Mouse (Mus musculus) liver, embryonic 14.5 days (tissue): ENCODE data around the gene Fam98b. TPM values are rescaled to one million over a fixed set of nuclear protein-coding genes. Genes with fewer than 3 reads are reported as not detected.

Source experiments
- ATAC-seq: fragments of 200-750 bp; cut with Nextera tagmentation; 2 replicates; pipeline ENCODE4 v1.8.0; 2017; ENCODE audit warnings: moderate number of reproducible peaks, mild to moderate bottlenecking, moderate library complexity; ENCODE audit not compliant: insufficient read depth
- DNase-seq, 3 experiments: peaks; one replicate each; pipeline ENCODE4 v3.0.0-alpha.2; 2012 to 2013; ENCODE audit warnings: low read depth in 3 of 3, low spot score in 3 of 3
- H3K27ac ChIP-seq: fragments of 300-500 bp; sonication (generic); 2 replicates; pipeline ENCODE4 v1.5.1; 2014; ENCODE audit warnings: moderate library complexity, mild to moderate bottlenecking, control low read depth, inconsistent platforms
- H3K27me3 ChIP-seq: fragments of 300-500 bp; sonication (generic); 2 replicates; pipeline ENCODE4 v1.6.1; 2014; ENCODE audit warnings: mild to moderate bottlenecking, low read length, moderate library complexity; ENCODE audit not compliant: control insufficient read depth, insufficient read depth
- H3K36me3 ChIP-seq: fragments of 300-500 bp; sonication (generic); replicated peaks from 2 replicates; pipeline ENCODE4 v1.6.1; 2014; ENCODE audit warnings: low read depth; ENCODE audit not compliant: control insufficient read depth, insufficient read depth
- H3K4me1 ChIP-seq, 2 experiments: fragments of 200-500 bp in 1 of 2; fragments of 300-500 bp in 1 of 2; sonication (generic) in 1 of 2; replicated peaks; 2 replicates each; pipeline ENCODE4 v1.6.1; 2012 to 2014; ENCODE audit warnings: antibody characterized with exemption in 1 of 2, inconsistent platforms in 1 of 2, low read length in 1 of 2; ENCODE audit not compliant: control insufficient read depth in 2 of 2, insufficient read depth in 2 of 2
- H3K4me2 ChIP-seq: fragments of 300-500 bp; sonication (generic); 2 replicates; pipeline ENCODE4 v1.6.1; 2014; ENCODE audit warnings: low read depth, mild to moderate bottlenecking, control low read depth, moderate library complexity
- H3K4me3 ChIP-seq, 2 experiments: fragments of 200-500 bp in 1 of 2; fragments of 300-500 bp in 1 of 2; sonication (generic) in 1 of 2; 2 replicates each; pipeline ENCODE4 v1.5.1; 2012 to 2014; ENCODE audit warnings: low read depth in 2 of 2, low read length in 2 of 2, mild to moderate bottlenecking in 2 of 2, control low read depth in 1 of 2, inconsistent platforms in 1 of 2, moderate library complexity in 1 of 2; ENCODE audit not compliant: insufficient read depth in 1 of 2
- H3K9ac ChIP-seq: fragments of 300-500 bp; sonication (generic); replicated peaks from 2 replicates; pipeline ENCODE4 v1.6.1; 2014; ENCODE audit warnings: mild to moderate bottlenecking, control low read depth, moderate library complexity
- H3K9me3 ChIP-seq: fragments of 300-500 bp; sonication (generic); 2 replicates; pipeline ENCODE4 v1.6.1; 2016; ENCODE audit warnings: low read length, mixed read lengths; ENCODE audit not compliant: control insufficient read depth
- CTCF ChIP-seq: IDR thresholded peaks from 2 replicates; pipeline ENCODE4 v1.5.1; 2016; ENCODE audit warnings: antibody characterized with exemption, low read depth, control low read depth
- EP300 ChIP-seq: IDR thresholded peaks from 2 replicates; pipeline ENCODE4 v1.6.1; 2016; ENCODE audit warnings: antibody characterized with exemption, low read depth
- WGBS: fragments of 180-500 bp; shearing (Covaris S2); extraction: QIAGEN DNeasy Blood & Tissue Kit; methylation state at CpG from one replicate; pipeline ENCODE4 v1.1.7; 2014; ENCODE audit not compliant: insufficient replicate concordance; 5-methylcytosine and 5-hydroxymethylcytosine counted together
- polyA plus RNA-seq, 2 experiments: library from polyadenylated mRNA; depleted of rRNA in 1 of 2; stranded (reverse) in 1 of 2; unstranded in 1 of 2; fragments of >200 nt; fragmentation: Nextera tagmentation in 1 of 2; extraction: Ambion mirVana in 1 of 2; gene quantifications; 2 replicates each; pipeline versions ENCODE4 v1.2.1 to v1.2.3; 2012 to 2014

The Fam98b gene
- polyA plus RNA-seq (2012; rRNA removed) (6.4 and 11.1 TPM in 2 replicates), polyA plus RNA-seq (2014; fragmentation: Nextera tagmentation; extraction: Ambion mirVana) (1.9 and 3.0 TPM in 2 replicates)

DNA sequence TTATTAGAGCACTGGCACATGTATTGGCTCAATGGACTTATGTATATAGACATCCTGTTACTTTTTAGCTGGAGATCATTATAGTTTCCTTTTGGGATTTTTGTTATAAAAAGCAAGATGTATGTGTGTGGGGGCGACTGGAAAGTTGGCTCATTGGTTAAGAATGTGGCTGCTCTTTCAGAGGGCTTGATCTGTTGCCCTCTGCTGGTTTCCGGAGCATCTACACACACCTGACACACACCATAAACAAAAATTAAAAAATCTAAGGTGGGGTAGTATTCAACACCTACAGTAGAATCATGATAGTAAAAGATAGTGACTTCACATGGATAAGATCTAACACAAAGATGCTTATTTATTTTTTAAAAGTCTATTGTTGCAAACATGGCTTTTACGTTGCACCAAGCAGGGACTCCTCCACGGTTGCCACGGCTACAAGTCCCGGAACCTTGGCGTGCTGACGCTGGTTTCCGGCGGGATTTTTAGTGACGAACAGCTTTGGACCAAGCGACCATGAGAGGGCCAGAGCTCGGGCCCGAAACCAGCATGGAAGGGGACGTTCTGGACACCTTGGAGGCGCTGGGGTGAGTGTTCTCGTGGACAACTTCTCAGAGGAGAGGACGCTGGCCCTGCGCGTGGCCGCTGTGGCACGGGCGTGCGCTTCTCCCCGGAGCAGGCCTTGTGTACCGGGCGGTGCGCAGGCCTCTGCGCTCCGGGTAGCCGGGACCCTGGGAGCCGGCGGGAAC is at the start of gene Fam98b:
Gene Fam98b (plus strand): TSS at position 485 of the 746 bp plus-strand sequence.
- no peaks in the 10 kb centered on the region for H3K9me3 ChIP-seq
- peaks cover 0 to 3% of the 10 kb centered on the region in 2 experiments; a peak in 1 of 4 replicates for H3K4me1 ChIP-seq
- peak within 1 kb of the TSS; percentile 84 for H3K9ac ChIP-seq
- under 1% methylated on average over 26 of the region's 33 CpGs for WGBS
- H3K27ac ChIP-seq = no peak within 1 kb of the TSS
- peak within 1 kb of the TSS; percentile 87 to 91 for H3K4me3 ChIP-seq
- no peaks in the 10 kb centered on the region for H3K27me3 ChIP-seq
- ATAC-seq = peak; percentile 91
- peak; percentile 78 to 82 (median 78) for DNase-seq
- H3K4me2 ChIP-seq = peak within 1 kb of the TSS; percentile 70
- TF ChIP-seq CTCF = peak; percentile 49
- no peak for TF ChIP-seq EP300
- H3K36me3 ChIP-seq = no peaks in the 10 kb centered on the region

DNA sequence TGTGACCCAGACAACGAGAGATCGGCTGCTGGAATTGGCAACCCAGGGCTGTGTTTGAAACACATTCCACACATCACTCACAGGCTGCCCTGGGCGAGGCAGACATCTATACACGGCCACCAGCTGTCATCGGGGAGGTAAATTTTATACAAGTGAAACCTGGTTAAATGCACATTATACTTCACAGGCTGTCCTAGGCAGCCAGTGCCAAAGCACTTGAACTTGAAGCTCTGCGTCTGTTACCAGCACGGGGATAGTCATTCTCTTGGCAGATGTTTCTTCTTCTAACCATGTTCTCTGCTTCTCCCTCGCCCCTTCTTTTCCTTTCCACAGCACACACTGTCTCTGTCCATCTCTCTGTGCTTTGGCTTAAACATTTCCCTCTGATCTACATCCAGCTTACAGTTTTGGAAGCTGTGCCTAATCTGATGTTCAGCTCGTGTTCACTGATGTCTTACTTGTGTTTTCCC is 48.6 kb upstream of the Fam98b start:
- H3K4me1 ChIP-seq = no peaks in the 10 kb centered on the region
- no peak for TF ChIP-seq CTCF
- TF ChIP-seq EP300 = no peak
- no peaks in the 10 kb centered on the region for H3K27me3 ChIP-seq
- H3K27ac ChIP-seq = no peak overlapping the region
- ATAC-seq (no peak), DNase-seq (no peak)
- no peak overlapping the region for H3K4me2 ChIP-seq
- H3K36me3 ChIP-seq = no peaks in the 10 kb centered on the region
- H3K9me3 ChIP-seq = no peaks in the 10 kb centered on the region
- no peak overlapping the region for H3K9ac ChIP-seq
- 60% methylated on average over 9 of the region's 9 CpGs for WGBS
- H3K4me3 ChIP-seq = no peak overlapping the region

GRCm38 (mm10) chr2:117203350-117203749 is 46.2 kb upstream of the Fam98b start:
- WGBS = 55% methylated on average over 5 of the region's 5 CpGs
- Histone ChIP-seq H3K4me3 (no peak overlapping the region), H3K27me3 (no peaks in the 10 kb centered on the region), H3K36me3 (no peaks in the 10 kb centered on the region), H3K4me1 (no peaks in the 10 kb centered on the region), H3K27ac (no peak overlapping the region), H3K9me3 (no peaks in the 10 kb centered on the region), H3K4me2 (no peak overlapping the region), H3K9ac (no peak overlapping the region)
- no peak for ATAC-seq
- no peak for DNase-seq
- TF ChIP-seq EP300 = no peak
- no peak for TF ChIP-seq CTCF

DNA sequence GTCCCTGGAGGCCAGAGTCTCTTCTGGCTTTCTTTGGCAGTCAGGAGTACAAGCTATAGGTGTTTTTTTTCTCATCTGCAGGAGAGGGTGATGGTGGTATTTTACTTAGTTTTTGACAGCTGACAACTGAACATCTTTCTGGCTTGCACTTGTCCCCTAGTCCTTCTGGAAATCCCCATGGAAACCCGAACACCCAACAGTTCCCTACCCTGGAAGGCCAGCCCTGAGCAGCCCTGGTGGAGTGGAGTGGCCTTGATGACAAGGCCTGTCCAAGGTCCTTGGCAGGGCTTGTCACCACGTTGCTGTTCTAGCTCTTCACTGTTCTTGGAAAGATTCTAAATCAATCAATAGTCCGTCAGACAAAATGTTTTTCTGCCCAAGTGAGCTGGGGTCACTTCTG is 45.0 kb upstream of the Fam98b start:
- TF ChIP-seq EP300 (no peak), CTCF (no peak)
- DNase-seq (no peak), ATAC-seq (no peak)
- no peak overlapping the region for H3K4me2 ChIP-seq
- H3K4me1 ChIP-seq = no peaks in the 10 kb centered on the region
- no peak overlapping the region for H3K27ac ChIP-seq
- H3K4me3 ChIP-seq = no peak overlapping the region
- H3K27me3 ChIP-seq = no peaks in the 10 kb centered on the region
- 26% methylated on average over 3 of the region's 3 CpGs for WGBS
- no peaks in the 10 kb centered on the region for H3K9me3 ChIP-seq
- no peak overlapping the region for H3K9ac ChIP-seq
- H3K36me3 ChIP-seq = no peaks in the 10 kb centered on the region

DNA sequence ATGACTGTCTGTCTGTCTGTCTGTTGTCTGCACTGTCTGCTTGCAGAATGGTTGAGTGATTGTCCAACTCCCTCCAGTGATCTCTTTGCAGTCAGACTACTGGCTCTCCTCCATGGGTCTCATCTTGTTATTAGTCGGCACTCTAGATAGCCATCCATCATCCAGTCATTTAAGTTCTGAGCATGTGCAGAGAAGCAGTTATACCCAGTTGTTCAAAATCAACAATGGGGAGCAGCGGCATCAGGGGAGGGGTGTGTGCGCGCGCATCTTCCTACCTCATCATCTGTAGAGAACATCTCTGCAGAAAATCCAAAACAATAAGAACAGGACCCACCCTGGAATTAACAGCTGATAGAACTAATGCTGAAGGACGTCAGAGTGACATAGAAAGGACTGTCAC is 44.5 kb upstream of the Fam98b start:
- Histone ChIP-seq H3K4me2 (no peak overlapping the region), H3K36me3 (no peaks in the 10 kb centered on the region), H3K9me3 (no peaks in the 10 kb centered on the region), H3K4me1 (no peaks in the 10 kb centered on the region), H3K27me3 (no peaks in the 10 kb centered on the region), H3K4me3 (no peak overlapping the region), H3K9ac (no peak overlapping the region), H3K27ac (no peak overlapping the region)
- 77% methylated on average over 6 of the region's 6 CpGs for WGBS
- ATAC-seq (no peak), DNase-seq (no peak)
- no peak for TF ChIP-seq CTCF
- no peak for TF ChIP-seq EP300
